Mouse (Mus musculus) adrenal gland (tissue): ENCODE results near the gene Elf1.

Source experiments
- intact Hi-C: fragments of 180-260 bp; cut with DNase I; formaldehyde crosslinking; loops from one replicate; pipeline ENCODE4 v1.15.1; 2025

The Elf1 gene

GRCm38 (mm10) chr14:79488531-79488930 lies 7.5 kb downstream of the Elf1 start:
- intact Hi-C loops: no loop called here

- intact Hi-C loops: no loop called here
Observed at GRCm38 (mm10) chr14:79489150-79489549, 8.2 kb downstream of the Elf1 start.

DNA sequence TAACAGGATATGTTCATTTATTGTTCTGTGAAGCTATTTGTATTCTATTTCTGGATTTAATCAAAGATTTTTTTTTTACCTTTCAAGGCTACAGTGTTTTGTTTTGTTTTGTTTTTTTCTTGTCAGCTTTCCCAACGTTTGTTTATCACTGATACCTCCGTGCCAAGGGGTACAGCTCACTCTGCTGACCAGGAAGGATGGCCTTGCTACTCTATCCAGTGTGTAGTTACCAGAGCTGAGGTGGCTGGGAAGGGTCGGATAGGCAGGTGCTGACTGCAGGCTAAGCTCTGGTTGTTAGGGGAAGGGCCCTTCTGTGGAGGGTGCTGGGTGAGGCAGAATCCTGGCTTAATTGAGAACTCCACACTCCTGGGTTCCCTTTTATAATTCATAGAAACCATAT lies 9.3 kb downstream of the Elf1 start:
- intact Hi-C loops: no loop called here

DNA sequence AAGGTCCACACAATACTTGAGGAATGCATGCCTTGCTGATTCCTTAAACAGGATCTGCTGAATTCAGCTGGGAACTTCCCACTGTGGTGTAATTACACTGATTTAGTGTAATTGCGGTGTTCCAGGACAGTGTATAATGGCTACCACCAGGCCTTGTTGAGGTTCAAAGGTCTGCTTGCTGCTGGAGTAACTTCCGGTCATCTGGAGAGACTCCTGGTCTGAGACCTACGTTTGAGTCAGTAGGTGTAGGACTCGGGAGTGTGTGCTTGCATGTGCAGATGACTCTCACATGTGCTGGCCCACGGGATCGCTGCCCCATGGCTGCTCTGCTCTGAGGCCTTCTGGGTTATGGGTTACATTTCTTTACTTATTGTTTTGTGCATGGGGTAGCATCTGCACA lies 13.4 kb downstream of the Elf1 start:
- intact Hi-C loops: no loop called here

DNA sequence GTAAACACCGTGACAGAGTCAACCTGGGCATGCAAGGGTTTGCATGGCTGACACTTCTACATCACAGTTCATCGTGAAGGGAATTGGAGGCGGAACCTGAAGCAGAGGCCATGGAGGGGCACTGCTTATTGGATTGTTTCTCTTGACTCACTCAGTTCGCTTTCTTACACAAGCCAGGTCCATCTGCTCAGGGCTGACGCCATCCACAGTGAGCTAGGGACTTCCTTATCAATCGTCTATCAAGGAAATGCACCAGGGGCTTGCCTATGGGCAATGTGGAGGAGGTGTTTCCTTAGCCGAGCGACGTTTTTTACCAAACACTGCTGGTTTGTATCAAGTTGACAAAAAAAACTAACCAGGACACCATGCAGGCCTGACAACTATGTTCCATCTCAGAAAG lies 18.3 kb downstream of the Elf1 start:
- intact Hi-C loops: no loop called here

DNA sequence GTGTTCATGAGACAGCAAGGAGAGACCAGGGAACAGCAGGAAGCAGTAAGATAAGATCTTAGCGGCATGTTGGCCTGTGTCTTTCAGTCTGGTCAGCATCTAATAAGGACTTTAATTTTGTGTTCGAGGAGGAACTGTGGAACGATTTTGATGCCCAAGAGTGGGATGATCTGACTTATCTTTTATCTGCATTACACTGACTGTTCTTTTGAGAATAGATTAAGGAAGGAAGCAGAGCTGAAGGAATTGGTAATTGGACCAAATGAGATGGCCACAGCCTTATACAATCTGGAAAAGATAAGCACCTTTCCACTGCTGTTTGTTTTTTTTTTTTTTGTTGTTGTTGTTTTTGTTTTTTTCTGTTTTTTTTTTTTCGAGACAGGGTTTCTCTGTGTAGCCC lies 19.8 kb downstream of the Elf1 start:
- intact Hi-C loops: no loop called here

DNA sequence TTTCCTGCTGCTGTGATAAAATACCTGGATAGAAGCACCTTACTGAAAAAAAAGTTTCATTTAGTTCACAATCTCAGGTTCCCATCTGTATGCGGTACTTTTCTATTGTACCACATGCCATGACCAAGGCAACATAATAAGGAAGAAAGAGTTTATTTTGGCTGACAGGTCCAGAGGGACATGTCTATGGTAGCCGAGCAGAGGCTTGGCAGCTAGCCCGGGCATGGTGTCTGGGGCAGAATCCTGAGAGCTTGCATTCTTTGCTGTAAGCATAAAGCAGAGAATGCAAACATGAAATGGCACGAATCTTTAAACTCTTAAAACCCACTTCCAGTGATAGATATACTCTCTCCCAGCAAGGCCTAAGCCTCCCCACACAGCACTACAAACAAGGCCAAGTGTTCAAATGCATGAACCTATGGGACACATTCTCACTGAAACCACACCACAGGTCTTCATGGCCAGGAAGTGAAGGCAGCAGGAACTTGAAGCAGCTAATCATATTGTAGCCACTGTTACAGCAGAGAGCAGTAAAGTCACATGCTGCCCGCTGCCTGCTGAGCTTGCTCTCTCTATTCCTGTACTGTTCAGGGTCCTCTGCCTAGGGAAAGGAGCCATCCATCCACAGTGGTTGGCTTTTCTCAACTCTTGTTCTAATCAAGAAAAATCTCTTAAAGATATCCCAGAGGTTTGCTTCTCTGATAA lies 22.5 kb downstream of the Elf1 start:
- intact Hi-C loops: no loop called here

DNA sequence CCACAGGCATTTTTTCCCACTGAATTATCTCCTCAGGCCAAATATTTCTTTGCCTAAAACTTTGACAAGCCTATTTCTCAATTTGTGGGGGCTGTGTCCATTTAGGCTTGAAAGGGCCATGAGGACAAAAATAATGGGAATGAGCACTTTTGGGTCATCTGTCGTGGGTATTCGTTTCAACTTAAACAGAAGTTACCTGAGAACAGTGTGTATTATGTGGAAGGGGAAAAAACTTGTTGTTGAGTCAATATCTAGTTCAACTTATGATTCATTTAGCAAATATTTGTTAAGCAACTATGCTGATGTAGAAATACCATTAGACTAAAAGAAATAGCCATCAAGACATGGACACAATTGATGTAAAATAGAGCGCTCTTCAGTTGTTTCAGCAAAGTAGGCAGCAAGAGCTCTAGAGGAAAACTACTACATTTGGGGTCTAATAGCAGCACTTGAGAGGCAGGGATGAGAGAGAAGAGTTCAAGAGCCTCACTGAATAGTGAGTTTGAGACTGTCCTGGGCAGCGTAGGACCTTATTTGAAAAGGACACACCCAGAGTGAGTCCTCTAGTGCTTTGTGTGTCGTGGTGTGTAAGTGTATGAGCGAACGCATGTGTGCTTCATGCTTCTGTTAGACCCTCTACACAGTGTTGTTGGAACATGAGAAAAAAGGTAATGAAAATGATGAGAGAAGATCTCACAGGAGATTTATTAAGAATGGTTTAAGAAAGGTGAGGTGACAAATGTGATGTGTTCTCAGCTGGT lies 23.4 kb downstream of the Elf1 start:
- intact Hi-C loops: no loop called here

DNA sequence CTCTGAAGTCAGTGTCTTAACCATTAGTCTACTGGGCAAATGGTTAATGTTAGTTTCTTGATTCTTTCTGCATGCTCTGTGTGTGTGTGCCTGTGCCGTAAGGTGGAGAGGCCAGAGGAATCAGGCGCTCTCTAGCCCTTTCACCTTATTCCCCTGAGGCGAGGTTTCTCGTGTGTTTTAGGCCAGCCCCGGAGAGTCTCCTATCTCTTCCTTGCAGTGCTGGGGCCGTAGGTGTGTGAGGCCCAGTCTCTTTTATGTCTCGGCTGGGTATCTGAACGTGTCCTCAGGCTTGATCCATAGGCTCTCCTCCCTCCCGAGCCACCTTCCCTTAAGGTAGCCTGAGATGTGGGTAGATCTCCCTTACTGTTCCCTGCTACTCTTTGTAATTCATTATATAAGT lies 25.2 kb downstream of the Elf1 start:
- intact Hi-C loops: no loop called here

DNA sequence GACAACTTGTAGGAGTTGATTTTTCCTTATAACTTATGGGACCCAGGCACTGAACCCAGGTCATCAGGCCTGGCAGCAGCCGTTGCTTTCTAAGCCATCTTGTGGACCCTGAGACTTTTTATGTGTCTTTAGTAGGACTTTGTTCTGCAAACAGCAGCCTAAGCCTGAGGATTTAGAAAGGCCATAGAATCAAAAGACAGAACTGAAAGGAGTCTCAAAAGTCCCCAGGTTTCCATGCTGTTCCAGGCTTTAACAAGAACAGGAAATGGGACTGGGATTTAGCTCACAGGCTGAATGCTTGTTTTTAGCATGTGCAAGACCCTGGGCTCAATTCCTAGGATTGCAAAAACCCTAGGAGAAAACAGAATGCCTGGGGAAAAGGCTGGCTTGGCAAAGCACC lies 26.9 kb downstream of the Elf1 start:
- intact Hi-C loops: no loop called here

DNA sequence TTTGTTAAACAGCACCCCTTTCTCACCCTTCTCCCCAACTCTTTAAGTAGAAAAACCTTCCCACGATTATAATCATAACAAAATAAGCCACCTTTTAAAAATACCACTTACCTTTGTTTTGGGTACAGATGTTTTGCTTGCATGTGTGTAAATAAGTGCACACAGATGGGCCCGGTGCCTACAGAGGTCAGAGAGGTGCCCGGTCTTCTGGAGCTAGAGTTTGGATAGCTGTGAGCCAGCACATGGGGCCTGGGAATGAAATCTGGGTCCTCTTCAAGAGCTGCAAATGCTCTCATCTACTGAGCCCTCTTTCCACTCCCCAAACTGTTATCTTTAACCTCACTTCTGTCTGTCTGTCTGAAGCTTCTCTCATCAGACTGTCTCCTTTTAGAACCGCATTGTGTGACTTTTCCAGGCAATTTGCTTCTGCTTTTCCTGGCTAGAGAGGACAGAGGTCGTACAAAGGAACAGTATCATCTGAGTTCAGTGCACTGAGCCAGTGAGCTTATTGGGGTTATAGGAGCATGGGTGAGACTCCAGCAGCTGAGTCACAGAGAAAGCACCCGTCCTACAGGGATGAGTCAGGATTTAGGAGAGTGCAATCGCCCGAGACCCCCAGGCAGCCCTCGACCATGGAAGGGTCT lies 27.8 kb downstream of the Elf1 start:
- intact Hi-C loops: no loop called here

DNA sequence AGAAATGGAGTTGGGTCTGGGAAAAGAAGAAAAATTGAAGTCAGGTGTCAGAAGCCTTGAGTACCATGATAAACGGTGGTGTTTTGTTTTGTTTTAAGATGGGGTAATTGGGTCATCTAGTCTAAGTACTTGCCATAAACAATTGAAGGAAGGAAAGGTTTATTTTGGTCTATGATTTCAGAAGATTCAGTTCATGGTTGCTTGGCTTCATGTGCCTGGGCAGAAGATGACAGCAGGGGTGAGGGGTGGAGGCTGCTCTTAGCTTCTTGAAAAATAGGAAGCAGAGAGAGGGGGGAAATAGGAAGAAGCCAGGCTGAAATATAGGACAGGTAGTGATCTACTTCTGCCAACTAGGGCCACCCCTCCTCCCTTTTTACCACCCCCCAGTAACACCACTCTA lies 30.5 kb downstream of the Elf1 start:
- intact Hi-C loops: no loop called here

GRCm38 (mm10) chr14:79513951-79514350 lies 33.0 kb downstream of the Elf1 start:
- intact Hi-C loops: no loop called here

GRCm38 (mm10) chr14:79515100-79515499 lies 34.1 kb downstream of the Elf1 start:
- intact Hi-C loops: loop anchor here (5.0 kb wide), 1 partner anchor 33 kb away; the partner anchor contains the start of genes Elf1 and Wbp4

GRCm38 (mm10) chr14:79515511-79516242 lies 34.7 kb downstream of the Elf1 start:
- intact Hi-C loops: loop anchor here (5.0 kb wide), 1 partner anchor 33 kb away; the partner anchor contains the start of genes Elf1 and Wbp4

DNA sequence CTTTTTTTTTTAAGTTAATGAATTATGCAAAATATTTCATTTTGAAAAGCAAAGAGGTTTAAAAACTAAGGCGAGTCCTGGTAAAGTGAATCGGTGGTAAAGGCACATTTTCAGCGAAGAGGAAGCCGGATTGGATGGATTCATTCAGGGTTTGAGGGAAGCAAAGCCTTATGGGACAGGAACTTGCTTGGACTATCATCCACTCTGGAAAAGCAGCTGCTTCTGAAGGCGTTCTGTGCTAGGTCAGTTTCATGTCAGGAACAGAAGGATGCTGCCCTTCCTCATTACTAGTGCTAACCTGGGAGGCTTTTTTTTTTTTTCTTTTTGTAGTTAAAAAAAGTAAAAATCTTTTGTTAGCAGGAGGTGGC lies 35.2 kb downstream of the Elf1 start:
- intact Hi-C loops: loop anchor here (5.0 kb wide), 1 partner anchor 34 kb away; the partner anchor contains the start of genes Elf1 and Wbp4

GRCm38 (mm10) chr14:79516751-79517150 lies 35.8 kb downstream of the Elf1 start:
- intact Hi-C loops: loop anchor here (5.0 kb wide), 1 partner anchor 34 kb away; the partner anchor contains the start of genes Elf1 and Wbp4

DNA sequence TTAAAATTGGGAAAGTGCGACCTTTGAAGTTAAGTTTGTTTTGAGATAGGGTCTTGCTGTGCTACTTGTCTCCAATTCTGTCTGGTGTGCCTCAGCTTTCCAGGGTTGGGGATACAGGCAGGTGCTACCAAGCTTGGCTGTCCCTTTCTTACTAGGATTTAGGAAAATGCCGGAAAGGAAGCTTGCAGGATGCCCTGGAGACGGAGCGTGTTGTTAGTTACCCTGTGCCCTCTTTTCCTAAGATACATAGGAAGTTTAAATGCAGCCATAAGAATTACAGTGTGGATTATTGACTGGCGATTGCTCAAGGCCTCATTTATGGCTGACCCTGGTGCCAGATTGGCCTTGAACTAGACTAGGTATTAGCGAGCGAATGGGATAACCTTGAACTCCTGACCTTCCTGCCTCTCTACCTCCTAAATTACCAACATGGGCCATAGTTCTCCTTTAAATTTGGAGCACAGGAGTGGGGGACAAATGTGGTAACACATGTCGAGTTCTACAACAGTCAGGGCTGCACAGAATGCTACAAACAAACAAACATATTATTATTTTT lies 36.3 kb downstream of the Elf1 start:
- intact Hi-C loops: loop anchor here (5.0 kb wide), 1 partner anchor 35 kb away; the partner anchor contains the start of genes Elf1 and Wbp4

- intact Hi-C loops: loop anchor here (5.0 kb wide), 1 partner anchor 36 kb away; the partner anchor contains the start of genes Elf1 and Wbp4
Observed at GRCm38 (mm10) chr14:79518123-79518522, 37.1 kb downstream of the Elf1 start.

- intact Hi-C loops: loop anchor here (5.0 kb wide), 1 partner anchor 37 kb away; the partner anchor contains the start of genes Elf1 and Wbp4
Observed at GRCm38 (mm10) chr14:79518761-79519662, 38.0 kb downstream of the Elf1 start.
